ENCODE assay signal across 8 mouse cellular contexts in the genomic region with DNA sequence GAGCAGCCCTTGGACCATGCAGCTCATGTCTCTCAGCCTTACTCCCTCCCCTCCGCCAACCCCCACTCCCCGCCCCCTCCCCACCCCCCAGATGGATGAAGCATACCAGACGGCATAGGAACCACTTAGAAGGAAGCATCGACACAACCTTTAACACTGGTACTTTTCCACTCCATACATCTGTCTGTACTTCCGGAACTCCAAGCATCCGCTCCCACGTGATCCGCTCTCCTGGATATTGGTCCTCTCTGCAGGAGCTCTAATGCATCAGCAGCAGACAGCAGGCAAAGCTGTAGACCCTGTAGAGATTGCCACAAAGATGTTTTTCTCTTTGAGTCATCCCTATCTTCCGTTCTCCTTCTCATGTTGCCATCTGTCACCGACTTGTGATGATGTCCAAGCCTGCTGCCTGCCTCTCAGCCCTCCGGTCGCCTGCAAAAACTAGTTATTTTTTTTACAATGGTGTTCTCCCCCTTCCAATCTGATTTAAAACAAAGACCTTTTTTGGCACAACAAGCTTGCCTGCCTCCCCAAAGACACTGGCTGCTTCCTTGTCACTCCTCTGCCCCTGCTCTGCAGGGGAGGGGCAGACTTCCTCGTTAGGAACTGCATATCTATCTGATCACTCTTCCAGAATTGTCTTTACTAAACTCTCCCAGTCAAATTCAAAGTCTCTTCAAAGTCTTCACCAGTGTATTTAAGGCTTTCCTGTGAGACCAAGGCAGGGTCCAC.
DNase-seq lines count a peak whose midpoint lies in the region; ATAC-seq and TF ChIP-seq lines count a peak whose summit lies in the region.

No protein-coding gene starts in this region.

- TF ChIP-seq POLR2A in liver, adult 2 months (IDR thresholded peaks at IDR 0.05; ENCODE audit: extremely low read depth, insufficient read depth, low read length) = no peak

- H3K27me3 ChIP-seq in forebrain, embryonic 13.5 days = no peaks in the 10 kb centered on the region
- H3K27me3 ChIP-seq in kidney, embryonic 16.5 days (ENCODE audit: insufficient read depth, low read length) = no peaks in the 10 kb centered on the region
- H3K27me3 ChIP-seq in liver, adult 2 months (ENCODE audit: control insufficient read depth, insufficient read depth, low read length) = no peaks in the 10 kb centered on the region
- no peaks in the 10 kb centered on the region for H3K27me3 ChIP-seq in stomach, embryonic 14.5 days (ENCODE audit: control insufficient read depth, insufficient read depth, low read length)

- H3K4me1 ChIP-seq in forebrain, embryonic 13.5 days = peaks cover 5% of the 10 kb centered on the region; the same call in 1 of the 2 replicates
- H3K4me1 ChIP-seq in kidney, embryonic 16.5 days (ENCODE audit: insufficient read depth, low read length) = peaks cover 14% of the 10 kb centered on the region
- no peaks in the 10 kb centered on the region for H3K4me1 ChIP-seq in liver, adult 2 months (ENCODE audit: control insufficient read depth, insufficient read depth, low read length)
- H3K4me1 ChIP-seq in stomach, embryonic 14.5 days (ENCODE audit: control insufficient read depth, insufficient read depth, low read length) = no peaks in the 10 kb centered on the region

- peak overlapping the region; percentile 40 for H3K4me2 ChIP-seq in forebrain, embryonic 13.5 days
- peak overlapping the region; percentile 37 for H3K4me2 ChIP-seq in kidney, embryonic 16.5 days (replicated peaks; ENCODE audit: low read depth, low read length)
- H3K4me2 ChIP-seq in stomach, embryonic 14.5 days (replicated peaks; ENCODE audit: low read depth, low read length) = peak overlapping the region; percentile 31

- H3K27ac ChIP-seq in forebrain, embryonic 13.5 days = no peak overlapping the region; the same call in 1 of the 2 replicates
- peak overlapping the region; percentile 85 for H3K27ac ChIP-seq in kidney, embryonic 16.5 days (ENCODE audit: low read length)
- no peak overlapping the region for H3K27ac ChIP-seq in liver, adult 2 months (replicated peaks; ENCODE audit: insufficient read depth, low read depth, low read length)
- peak overlapping the region; percentile 79 for H3K27ac ChIP-seq in stomach, embryonic 14.5 days (ENCODE audit: low read length)

- no peak for ATAC-seq in cerebellum, adult (ENCODE audit: insufficient number of reproducible peaks, low FRiP score, low TSS enrichment)
- peak; percentile 41; the same call in 1 of the 2 replicates for ATAC-seq in forebrain, embryonic 13.5 days
- ATAC-seq in kidney, embryonic 16.5 days (ENCODE audit: low FRiP score, low TSS enrichment) = peak; percentile 94
- ATAC-seq in stomach, embryonic 14.5 days (ENCODE audit: insufficient number of reproducible peaks, insufficient read depth, low FRiP score, low read depth) = peak; percentile 79; the same call in 1 of the 2 replicates

- DNase-seq in cerebellum, adult 11 months = peak; percentile 7
- DNase-seq in adrenal gland, postnatal 36 days = peak; percentile 27 to 38
- peak; percentile 29 for DNase-seq in liver, adult 2 months (ENCODE audit: extremely low read depth, low read depth, low spot score)
- DNase-seq in spleen, adult 12 weeks (ENCODE audit: low spot score) = no peak

- no peaks in the 10 kb centered on the region for H3K79me2 ChIP-seq in liver, adult 2 months (ENCODE audit: control insufficient read depth, insufficient read depth, low read length)

- H3K9ac ChIP-seq in forebrain, embryonic 13.5 days = no peak overlapping the region
- H3K9ac ChIP-seq in kidney, embryonic 16.5 days (replicated peaks; ENCODE audit: low read length) = peak overlapping the region; percentile 27
- no peak overlapping the region for H3K9ac ChIP-seq in liver, adult 2 months (ENCODE audit: low read depth, low read length)
- no peak overlapping the region for H3K9ac ChIP-seq in stomach, embryonic 14.5 days (replicated peaks; ENCODE audit: low read depth, low read length)

- H3K36me3 ChIP-seq in forebrain, embryonic 13.5 days (ENCODE audit: poor library complexity, severe bottlenecking) = no peaks in the 10 kb centered on the region
- no peaks in the 10 kb centered on the region for H3K36me3 ChIP-seq in kidney, embryonic 16.5 days (ENCODE audit: insufficient read depth, low read length)
- no peaks in the 10 kb centered on the region for H3K36me3 ChIP-seq in liver, adult 2 months (ENCODE audit: control insufficient read depth, insufficient read depth, low read length)
- no peaks in the 10 kb centered on the region for H3K36me3 ChIP-seq in stomach, embryonic 14.5 days (ENCODE audit: control insufficient read depth, insufficient read depth, low read length)

- H3K4me3 ChIP-seq in forebrain, embryonic 13.5 days = no peak overlapping the region
- H3K4me3 ChIP-seq in kidney, embryonic 16.5 days (ENCODE audit: low read length) = peak overlapping the region; percentile 17; the same call in 1 of the 2 replicates
- no peak overlapping the region for H3K4me3 ChIP-seq in liver, adult 2 months (ENCODE audit: insufficient read depth, low read depth, low read length)
- peak overlapping the region; percentile 6 for H3K4me3 ChIP-seq in stomach, embryonic 14.5 days (ENCODE audit: low read depth, low read length)

- 30% methylated on average over 12 of the region's 13 CpGs for WGBS in forebrain, embryonic 13.5 days
- 10% methylated on average over 13 of the region's 13 CpGs for WGBS in kidney, embryonic 16.5 days
- 21% methylated on average over 13 of the region's 13 CpGs for WGBS in liver, adult 2 months
- WGBS in stomach, embryonic 14.5 days = 9% methylated on average over 13 of the region's 13 CpGs

- TF ChIP-seq CTCF in liver, adult 2 months (IDR thresholded peaks at IDR 0.05; ENCODE audit: low read depth, low read length) = no peak

- H3K9me3 ChIP-seq in forebrain, embryonic 13.5 days (replicated peaks) = no peaks in the 10 kb centered on the region
- H3K9me3 ChIP-seq in kidney, embryonic 16.5 days (ENCODE audit: low read length) = no peaks in the 10 kb centered on the region
- H3K9me3 ChIP-seq in stomach, embryonic 14.5 days (ENCODE audit: control insufficient read depth, low read depth, low read length) = no peaks in the 10 kb centered on the region

Comparison
In these comparisons a context has a peak if more than half of its experiments do, and no peak if none do; other contexts are left out.
1. H3K27ac ChIP-seq: peak in kidney, embryonic 16.5 days (single experiment) and stomach, embryonic 14.5 days (single experiment); none in forebrain, embryonic 13.5 days (single experiment) and liver, adult 2 months (single experiment).
2. H3K4me3 ChIP-seq: peak in kidney, embryonic 16.5 days (single experiment) and stomach, embryonic 14.5 days (single experiment); none in forebrain, embryonic 13.5 days (single experiment) and liver, adult 2 months (single experiment).
3. Peak in every context shown above with its lines, with median percentiles within 50 percentile points of each other: H3K4me2 ChIP-seq.